ENCODE assay signal across 10 mouse cellular contexts in the genomic region with DNA sequence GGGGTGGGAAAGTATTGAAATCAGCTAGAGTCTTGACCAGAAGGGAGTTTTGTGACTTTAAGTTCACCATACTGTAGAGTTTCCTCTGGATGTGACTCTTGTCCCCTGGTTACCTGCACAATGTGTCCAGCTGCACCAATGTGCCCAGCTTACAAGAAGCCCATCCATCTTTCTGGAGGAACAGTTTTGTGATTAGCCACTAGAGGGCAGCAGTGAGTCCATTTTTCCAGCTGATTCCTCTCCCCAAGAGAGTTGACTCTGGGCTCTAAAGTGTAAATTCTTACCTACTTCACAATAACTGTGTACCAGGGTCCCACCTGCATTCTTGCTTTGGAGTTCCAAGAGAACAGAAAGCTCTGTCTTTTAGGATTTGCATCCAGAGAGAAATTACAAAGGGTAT.
DNase-seq lines count a peak whose midpoint lies in the region; TF ChIP-seq lines count a peak whose summit lies in the region.
"Had no signal": no experiment of that assay in that cellular context is flagged by ENCODE, and none has a peak within 500 bp of the region (broad histone marks: within the 10 kb centered on the region; RNA-seq: fewer than 3 reads in every experiment).

No protein-coding gene starts in this region.

- no peaks in the 10 kb centered on the region for H3K36me3 ChIP-seq in heart, embryonic 10.5 days
- H3K36me3 ChIP-seq in E14TG2a.4 (ENCODE audit: insufficient read depth, low read length): no peaks in the 10 kb centered on the region
- H3K36me3 ChIP-seq: embryonic facial prominence, embryonic 15.5 days; midbrain, embryonic 12.5 days had no signal

- peak; percentile 2 to 25 for DNase-seq in heart, adult 9 months (ENCODE audit: low spot score in 2 of 2)
- DNase-seq in heart, embryonic 10.5 days (ENCODE audit: low spot score): no peak
- peak; percentile 21 for DNase-seq in c-Kit-negative CD71-positive TER-119-positive erythroid progenitor cells, embryonic 14.5 days (ENCODE audit: low read depth, low spot score)
- DNase-seq in forelimb bud, embryonic 11.5 days (ENCODE audit: low read depth, low spot score): peak; percentile 79
- DNase-seq in layer of hippocampus, postnatal 14 days (ENCODE audit: low spot score in 2 of 2): peak; percentile 54 to 71
- peak; percentile 75 for DNase-seq in mesoderm, embryonic 11.5 days (ENCODE audit: low read depth, low spot score)
- peak; percentile 29 for DNase-seq in thymus, postnatal 4 days

- H3K9me3 ChIP-seq in heart, embryonic 10.5 days: no peaks in the 10 kb centered on the region
- H3K9me3 ChIP-seq in E14TG2a.4 (ENCODE audit: low read length): no peaks in the 10 kb centered on the region
- H3K9me3 ChIP-seq: embryonic facial prominence, embryonic 15.5 days; midbrain, embryonic 12.5 days had no signal

- H3K27ac ChIP-seq in heart, embryonic 10.5 days: no peak overlapping the region
- H3K27ac ChIP-seq: embryonic facial prominence, embryonic 15.5 days; midbrain, embryonic 12.5 days had no signal

- no peaks in the 10 kb centered on the region for H3K27me3 ChIP-seq in heart, embryonic 10.5 days (ENCODE audit: insufficient read depth, poor library complexity, severe bottlenecking)
- 0 out of 2 replicates have a peak, but pooled peaks cover 9% of the 10 kb centered on the region for H3K27me3 ChIP-seq in E14TG2a.4 (ENCODE audit: insufficient read depth, low read length)
- H3K27me3 ChIP-seq: embryonic facial prominence, embryonic 15.5 days had no signal

- no peak overlapping the region for H3K4me3 ChIP-seq in heart, embryonic 10.5 days
- H3K4me3 ChIP-seq in E14TG2a.4 (replicated peaks; ENCODE audit: low read length): no peak overlapping the region
- H3K4me3 ChIP-seq: embryonic facial prominence, embryonic 15.5 days; midbrain, embryonic 12.5 days had no signal

- TF ChIP-seq CTCF in E14TG2a.4 (conservative IDR thresholded peaks at IDR 0.05; ENCODE audit: low read length): peak; percentile 55

- peaks cover 17% of the 10 kb centered on the region for H3K4me1 ChIP-seq in heart, embryonic 10.5 days
- H3K4me1 ChIP-seq in E14TG2a.4 (replicated peaks; ENCODE audit: low read depth, low read length): no peaks in the 10 kb centered on the region
